Mouse (Mus musculus) monocyte, adult 5-6 weeks (primary cell): ENCODE results near the gene Scimp. TPM values are rescaled to one million over a fixed set of nuclear protein-coding genes. Genes with fewer than 3 reads are reported as not detected.

ENCODE experiments used
- ATAC-seq: fragments of 153-309, 156-312 bp; replicated peaks from 2 replicates; pipeline ENCODE4 v1.8.0; 2017; ENCODE audit warnings: mild to moderate bottlenecking; ENCODE audit not compliant: low TSS enrichment, insufficient number of reproducible peaks, severe bottlenecking, poor library complexity, low FRiP score
- total RNA-seq: library from RNA; stranded (forward); fragments of 200-1000, 200-491, 200-594 nt; gene quantifications from 3 replicates; pipeline ENCODE4 v1.2.3, GENCODE M21; 2017

Gene Scimp
- total RNA-seq, 1 experiment from 2014 or later = 25.6 TPM

- ATAC-seq = peak; percentile 86
Observed at GRCm38 (mm10) chr11:70815498-70816078, 3.2 kb upstream of the Scimp start.

- no peak for ATAC-seq
Observed at GRCm38 (mm10) chr11:70815071-70815470, 2.7 kb upstream of the Scimp start.

- no peak for ATAC-seq
Observed at GRCm38 (mm10) chr11:70811471-70812240, 730 bp downstream of the Scimp start.

- ATAC-seq = no peak
Observed at GRCm38 (mm10) chr11:70811041-70811440, 1.3 kb downstream of the Scimp start.

- no peak for ATAC-seq
Observed at GRCm38 (mm10) chr11:70809011-70809410, 3.4 kb downstream of the Scimp start.

- no peak for ATAC-seq
Observed at GRCm38 (mm10) chr11:70808101-70808500, 4.3 kb downstream of the Scimp start.

- no peak for ATAC-seq
Observed at GRCm38 (mm10) chr11:70807630-70808029, 4.8 kb downstream of the Scimp start.

GRCm38 (mm10) chr11:70806697-70807096 lies 5.7 kb downstream of the Scimp start:
- no peak for ATAC-seq

- ATAC-seq = no peak
Observed at GRCm38 (mm10) chr11:70805641-70806175, 6.7 kb downstream of the Scimp start.

GRCm38 (mm10) chr11:70804395-70804794 lies 8.0 kb downstream of the Scimp start:
- no peak for ATAC-seq

- peak; percentile 69 for ATAC-seq
Observed at GRCm38 (mm10) chr11:70803711-70804200, 8.6 kb downstream of the Scimp start.

- ATAC-seq = no peak
Observed at GRCm38 (mm10) chr11:70802865-70803261, 9.5 kb downstream of the Scimp start.

- ATAC-seq = no peak
Observed at GRCm38 (mm10) chr11:70802208-70802864, 10.1 kb downstream of the Scimp start.

GRCm38 (mm10) chr11:70792409-70792808 lies 20.0 kb downstream of the Scimp start:
- 0 out of 2 replicates have a peak, but pooled peaks have one; percentile 44 for ATAC-seq

- ATAC-seq = no peak
Observed at GRCm38 (mm10) chr11:70791676-70792075, 20.7 kb downstream of the Scimp start.

- no peak for ATAC-seq
Observed at GRCm38 (mm10) chr11:70790874-70791551, 21.4 kb downstream of the Scimp start.

GRCm38 (mm10) chr11:70790426-70790825 lies 22.0 kb downstream of the Scimp start:
- no peak for ATAC-seq

GRCm38 (mm10) chr11:70788972-70789655 lies 23.3 kb downstream of the Scimp start:
- peak; percentile 62 for ATAC-seq
